Comparison of ENCODE assay signal across 8 mouse cellular contexts in the genomic region with DNA sequence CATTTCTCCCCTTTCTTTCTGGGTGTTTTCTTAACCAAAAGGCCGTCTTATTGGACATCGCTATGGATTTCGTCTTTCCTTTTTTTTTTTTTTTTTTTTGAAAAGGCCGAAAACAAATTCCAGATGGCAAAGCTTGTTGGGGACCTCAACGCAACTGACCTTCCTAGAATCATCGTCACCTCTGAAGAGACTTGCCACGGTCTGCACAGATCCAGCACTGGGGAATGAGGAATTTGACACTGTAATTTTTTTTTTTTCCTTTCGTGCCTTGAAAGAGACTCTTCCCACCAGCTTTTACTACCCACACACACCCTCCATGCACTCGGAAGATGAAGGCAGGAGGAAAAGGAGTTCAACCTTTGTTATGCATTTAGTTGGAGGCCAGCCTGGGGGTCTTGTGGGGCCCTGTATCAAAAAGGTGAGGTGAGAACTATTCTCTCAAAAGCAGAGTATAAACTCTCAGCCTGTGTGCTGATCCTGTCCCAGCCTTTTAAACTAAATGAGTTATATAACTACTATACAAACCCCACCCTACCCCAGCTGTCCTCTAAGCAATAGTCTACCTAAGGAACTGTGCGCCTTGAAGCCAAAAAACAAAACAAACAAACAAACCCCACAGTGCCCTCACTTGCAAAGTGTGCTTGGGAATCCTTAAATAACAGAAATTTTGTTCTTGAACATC. TPM values are rescaled to one million over a fixed set of nuclear protein-coding genes. Genes with fewer than 3 reads are reported as not detected.
A peak's percentile ranks its signal among the peaks of the same experiment; 100 is the strongest.
DNase-seq lines count a peak whose midpoint lies in the region; ATAC-seq and TF ChIP-seq lines count a peak whose summit lies in the region.

No protein-coding gene starts in this region.

- TF ChIP-seq POLR2A in ES-Bruce4 (IDR thresholded peaks at IDR 0.05; ENCODE audit: insufficient read depth, low read length) = no peak

- no peak for TF ChIP-seq CTCF in kidney, postnatal 0 days (IDR thresholded peaks at IDR 0.05; ENCODE audit: low read depth)
- TF ChIP-seq CTCF in ES-Bruce4 (IDR thresholded peaks at IDR 0.05; ENCODE audit: low read depth, low read length) = no peak

- 8% methylated on average over 10 of the region's 10 CpGs for WGBS in kidney, postnatal 0 days

- peak overlapping the region; percentile 99 for H3K27ac ChIP-seq in kidney, postnatal 0 days
- no peak overlapping the region for H3K27ac ChIP-seq in ES-Bruce4 (ENCODE audit: insufficient read depth, low read length)

- peaks cover 27% of the 10 kb centered on the region for H3K4me1 ChIP-seq in kidney, postnatal 0 days (replicated peaks; ENCODE audit: insufficient read depth, low read length)
- peaks cover 3% of the 10 kb centered on the region for H3K4me1 ChIP-seq in ES-Bruce4 (ENCODE audit: control insufficient read depth, insufficient read depth, low read length)

- TF ChIP-seq EP300 in ES-Bruce4 (IDR thresholded peaks at IDR 0.05; ENCODE audit: insufficient read depth, low read depth, low read length) = no peak

- no peaks in the 10 kb centered on the region for H3K9me3 ChIP-seq in kidney, postnatal 0 days (replicated peaks; ENCODE audit: low read length)
- H3K9me3 ChIP-seq in ES-Bruce4 (replicated peaks; ENCODE audit: control insufficient read depth, insufficient read depth, low read length, poor library complexity, severe bottlenecking) = no peaks in the 10 kb centered on the region

- no peaks in the 10 kb centered on the region for H3K36me3 ChIP-seq in kidney, postnatal 0 days (ENCODE audit: insufficient read depth, low read length)
- no peaks in the 10 kb centered on the region for H3K36me3 ChIP-seq in ES-Bruce4 (ENCODE audit: control insufficient read depth, insufficient read depth, low read length, poor library complexity, severe bottlenecking)

- no peak for ATAC-seq in kidney, postnatal 0 days (replicated peaks; ENCODE audit: low FRiP score, low read depth)

- H3K9ac ChIP-seq in kidney, postnatal 0 days (ENCODE audit: low read depth, low read length) = peak overlapping the region; percentile 100
- peak overlapping the region; percentile 81 for H3K9ac ChIP-seq in ES-Bruce4 (ENCODE audit: low read depth, poor library complexity, severe bottlenecking)

- DNase-seq in kidney, postnatal 0 days (ENCODE audit: low spot score) = no peak
- no peak for DNase-seq in kidney, postnatal 14 days
- peak; percentile 44 to 50 for DNase-seq in cerebellum, postnatal 25 days
- DNase-seq in induced T-regulatory cell, adult 2 months (ENCODE audit: low read depth) = peak; percentile 26
- peak; percentile 33 for DNase-seq in neural tube, embryonic 10.5 days (ENCODE audit: extremely low spot score, low spot score)
- no peak for DNase-seq in urinary bladder, postnatal 4 days (ENCODE audit: low spot score in 2 of 2)
- no peak for DNase-seq in urinary bladder, adult 2 months (ENCODE audit: low spot score)

- peak overlapping the region; percentile 88 for H3K4me3 ChIP-seq in kidney, postnatal 0 days (replicated peaks; ENCODE audit: low read depth, low read length)
- H3K4me3 ChIP-seq in ES-Bruce4 (ENCODE audit: low read depth, low read length) = peak overlapping the region; percentile 81

- H3K27me3 ChIP-seq in kidney, postnatal 0 days (ENCODE audit: insufficient read depth, low read length) = no peaks in the 10 kb centered on the region
- H3K27me3 ChIP-seq in ES-Bruce4 (ENCODE audit: control insufficient read depth, insufficient read depth, low read length, poor library complexity, severe bottlenecking) = no peaks in the 10 kb centered on the region

- peak overlapping the region; percentile 75 for H3K4me2 ChIP-seq in kidney, postnatal 0 days (ENCODE audit: low read length)

RNA-seq across cellular contexts. Expression of a gene that starts 1.0 kb away (rescaled TPM):
- polyA plus RNA-seq in kidney, postnatal 0 days (2015; fragmentation: Nextera tagmentation; extraction: Ambion mirVana) = 3.3 and 3.5 TPM in 2 replicates
- polyA plus RNA-seq in ES-Bruce4 (2011; ENCODE audit: insufficient read depth, insufficient read length, low read depth, missing spikeins) = 22.4 and 26.4 TPM in 2 replicates
- 11.1 and 14.8 TPM in 2 replicates for polyA plus RNA-seq in urinary bladder, adult 2 months (2012; rRNA removed)

RNA-seq across cellular contexts. Expression of a gene that starts 47.3 kb away (rescaled TPM):
- 9.3 and 10.4 TPM in 2 replicates for polyA plus RNA-seq in kidney, postnatal 0 days (2015; fragmentation: Nextera tagmentation; extraction: Ambion mirVana)
- 55.6 and 59.8 TPM in 2 replicates for polyA plus RNA-seq in ES-Bruce4 (2011; ENCODE audit: insufficient read depth, insufficient read length, low read depth, missing spikeins)
- 48.7 and 51.4 TPM in 2 replicates for polyA plus RNA-seq in urinary bladder, adult 2 months (2012; rRNA removed)

Comparison
In these comparisons a context has a peak if more than half of its experiments do, and no peak if none do; other contexts are left out.
1. DNase-seq: peak in cerebellum, postnatal 25 days (2 of 2), induced T-regulatory cell, adult 2 months (single experiment) and neural tube, embryonic 10.5 days (single experiment); none in kidney, postnatal 0 days (single experiment), kidney, postnatal 14 days (single experiment), urinary bladder, postnatal 4 days (0 of 2) and urinary bladder, adult 2 months (single experiment).